Mouse (Mus musculus) kidney, postnatal 36 days (tissue): ENCODE measurements around the gene Uba3.

Experiments
- DNase-seq, 2 experiments: peaks; one replicate each; pipeline ENCODE4 v3.0.0; 2021 to 2022; ENCODE audit warnings: mixed read lengths in 2 of 2

Uba3 gene

DNA sequence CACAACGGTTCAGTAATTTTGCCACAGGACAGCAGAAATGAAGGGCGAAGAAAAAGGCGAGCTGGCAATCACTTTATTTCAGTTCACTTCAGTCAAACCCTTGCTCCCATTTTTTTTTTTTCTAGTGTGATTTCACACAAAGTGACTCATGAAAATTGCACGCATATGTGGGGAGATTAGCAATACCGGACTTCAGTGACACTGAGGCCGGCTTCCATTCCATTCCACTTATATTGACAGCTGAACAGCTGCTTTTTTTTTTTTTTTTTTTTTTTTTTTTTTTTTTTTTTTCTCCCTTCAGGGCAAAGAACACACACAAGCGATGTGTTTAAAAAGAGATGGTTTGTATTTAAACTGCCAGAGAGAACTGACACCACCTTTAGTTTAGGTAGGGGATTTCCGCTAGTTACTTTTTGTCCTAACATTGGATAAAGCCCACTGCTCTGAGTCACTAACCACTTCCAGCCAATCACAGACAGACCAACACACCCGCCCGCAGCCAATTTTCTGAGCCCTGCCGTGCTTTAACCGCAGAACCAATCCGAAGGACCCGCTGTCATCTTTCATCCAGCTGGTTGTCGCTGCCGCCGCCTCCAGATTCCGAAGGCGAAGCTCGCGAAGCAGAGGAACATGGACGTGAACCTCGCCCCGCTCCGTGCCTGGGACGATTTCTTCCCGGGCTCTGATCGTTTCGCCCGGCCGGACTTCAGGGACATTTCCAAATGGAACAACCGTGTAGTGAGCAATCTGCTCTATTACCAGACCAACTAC lies 4.9 kb upstream of the Uba3 start, which contains the start of gene Arl6ip5:
Gene Arl6ip5 (plus strand): TSS at position 499 of the 771 bp plus-strand sequence.
- DNase-seq: peak; percentile 92 to 94

- no peak for DNase-seq
Measured at GRCm38 (mm10) chr6:97209751-97210150, 4.3 kb upstream of the Uba3 start.

GRCm38 (mm10) chr6:97209201-97209600 lies 3.8 kb upstream of the Uba3 start:
- no peak for DNase-seq

DNA sequence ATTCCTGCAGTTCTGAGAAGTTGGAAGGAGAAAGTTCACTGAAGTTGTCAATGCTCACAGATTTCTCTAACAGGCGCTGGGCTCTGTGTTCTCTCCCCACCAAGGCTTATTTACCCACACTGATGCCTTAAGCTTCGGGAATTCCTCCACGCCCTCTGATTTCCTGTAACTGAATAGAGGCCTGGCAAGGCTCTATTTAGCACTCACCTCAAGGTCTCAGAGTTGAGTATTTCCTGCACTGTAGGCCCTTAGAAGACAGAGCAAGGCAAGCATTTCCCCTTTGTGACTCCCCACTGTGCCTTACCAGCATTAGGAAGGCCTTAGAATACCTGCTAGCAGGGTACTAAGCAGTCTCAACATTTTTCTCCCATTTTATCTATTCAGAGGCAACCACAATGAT lies 3.0 kb upstream of the Uba3 start:
- peak in 1 of 2 experiments; percentile 34 for DNase-seq

DNA sequence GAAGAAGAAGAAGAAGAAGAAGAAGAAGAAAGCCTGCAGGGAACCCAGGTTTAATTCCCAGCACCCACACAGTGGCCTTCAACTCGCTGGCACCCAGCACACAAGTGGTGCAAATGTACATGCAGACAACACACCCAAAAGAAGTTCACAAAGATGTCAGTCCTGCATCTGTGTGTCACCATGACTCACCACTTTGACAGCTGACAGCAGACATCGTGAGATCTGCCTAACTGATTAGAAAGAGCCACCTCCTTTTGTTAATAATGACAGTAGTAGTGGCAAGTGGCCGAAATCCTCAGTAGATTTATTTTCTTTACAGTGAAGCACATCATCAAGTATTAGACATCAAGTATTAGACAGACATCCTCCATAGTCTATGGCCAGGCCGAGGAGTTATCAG lies 1.6 kb upstream of the Uba3 start:
- DNase-seq: no peak

DNA sequence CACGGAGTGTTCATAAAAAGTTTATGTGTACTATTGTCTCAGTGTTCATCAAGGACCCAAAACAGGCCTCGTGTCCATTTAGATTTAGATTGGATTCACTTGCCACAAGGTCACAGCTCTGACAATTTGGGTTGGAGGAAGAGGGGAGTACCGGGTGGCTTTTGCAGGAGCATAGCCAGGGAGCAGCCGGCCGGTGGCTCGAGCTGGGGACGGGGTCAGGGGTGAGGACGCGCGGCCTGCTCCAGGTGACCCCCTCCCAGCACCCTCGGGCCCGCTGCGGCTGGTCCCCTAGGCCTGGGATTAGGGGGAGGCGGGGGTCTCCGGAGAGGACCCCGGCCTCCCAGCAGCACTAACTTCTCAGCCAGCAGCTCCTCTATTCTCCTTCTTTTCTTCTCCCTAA lies 495 bp downstream of the Uba3 start:
- DNase-seq: peak in 1 of 2 experiments; percentile 45

DNA sequence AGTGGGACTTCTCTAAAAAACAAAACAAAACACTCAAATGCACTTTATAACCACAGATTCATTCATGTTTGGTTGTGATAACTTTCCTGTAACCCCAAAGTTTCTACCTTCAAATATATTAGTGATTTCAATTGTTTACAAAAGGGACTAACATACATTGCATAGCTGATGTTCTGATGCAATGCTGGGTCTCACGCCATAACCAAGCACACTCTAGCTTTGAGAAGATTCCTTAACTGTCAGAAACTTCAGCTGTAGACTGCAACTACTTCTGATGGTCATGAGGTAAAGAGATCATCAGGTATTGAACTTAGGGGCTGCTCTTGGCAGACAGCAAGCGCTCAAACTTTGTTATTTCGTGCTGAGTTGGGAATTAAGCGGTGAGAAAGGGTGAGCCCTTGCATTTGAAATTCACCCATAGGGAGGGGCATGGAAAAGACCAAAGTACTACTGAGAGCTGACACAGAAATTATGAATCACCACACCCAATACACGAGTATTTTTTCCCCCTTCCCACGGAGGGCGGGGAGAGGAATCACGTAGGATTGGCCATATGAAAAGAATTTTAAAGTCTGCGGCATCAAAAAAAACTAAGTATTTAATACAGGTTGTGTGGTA lies 1.1 kb downstream of the Uba3 start:
- peak in 1 of 2 experiments; percentile 8 for DNase-seq

GRCm38 (mm10) chr6:97202477-97202876 lies 3.0 kb downstream of the Uba3 start:
- DNase-seq: no peak

- DNase-seq: no peak
Measured at GRCm38 (mm10) chr6:97200437-97200836, 5.0 kb downstream of the Uba3 start.

- DNase-seq: peak in 1 of 2 experiments; percentile 22
Measured at GRCm38 (mm10) chr6:97179367-97179828, 26.0 kb downstream of the Uba3 start.

- DNase-seq: peak; percentile 98 to 99
Measured at GRCm38 (mm10) chr6:97178491-97179366, 26.7 kb downstream of the Uba3 start, which contains the start of gene Tmf1. Gene Tmf1 (minus strand): TSS chr6:97179122.

GRCm38 (mm10) chr6:97175716-97176115 lies 29.7 kb downstream of the Uba3 start:
- DNase-seq: peak; percentile 65 to 72

DNA sequence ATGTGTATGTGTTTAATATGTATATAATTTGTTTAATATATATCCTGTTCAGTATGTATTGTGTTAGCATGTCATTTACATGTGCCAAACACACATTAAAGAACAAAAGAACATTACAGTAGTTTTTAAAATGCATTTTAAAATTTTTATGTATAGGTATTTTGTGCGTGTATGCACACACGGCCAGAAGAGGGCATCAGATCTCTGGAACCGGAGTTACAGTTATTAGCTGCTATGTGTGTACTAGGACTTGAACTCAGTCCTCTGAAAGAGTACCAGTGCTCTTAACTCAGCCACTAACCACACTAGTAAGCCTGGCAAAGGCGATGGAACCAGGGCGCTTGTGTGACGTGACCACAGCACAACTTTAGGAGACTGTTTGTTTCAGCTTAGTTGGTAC lies 55.3 kb downstream of the Uba3 start:
- DNase-seq: no peak

DNA sequence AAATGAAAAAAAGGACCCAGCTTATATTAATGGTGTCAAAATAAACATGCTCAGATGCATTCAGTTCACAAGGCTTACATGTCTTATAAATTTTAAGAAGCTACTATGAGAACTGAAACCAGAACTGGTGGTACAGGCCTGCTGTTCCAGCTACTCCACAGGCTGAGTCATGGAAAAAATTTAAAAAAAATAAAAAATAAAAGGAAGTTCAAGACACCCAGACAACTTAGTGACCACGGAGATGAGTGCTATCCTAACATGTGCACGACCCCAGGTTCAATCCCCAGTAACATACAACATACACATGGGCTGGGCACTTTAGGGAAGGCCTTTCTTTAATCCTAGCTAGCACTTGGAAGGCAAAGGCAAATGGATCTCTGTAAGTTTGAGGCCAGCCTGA lies 55.7 kb downstream of the Uba3 start:
- DNase-seq: no peak

DNA sequence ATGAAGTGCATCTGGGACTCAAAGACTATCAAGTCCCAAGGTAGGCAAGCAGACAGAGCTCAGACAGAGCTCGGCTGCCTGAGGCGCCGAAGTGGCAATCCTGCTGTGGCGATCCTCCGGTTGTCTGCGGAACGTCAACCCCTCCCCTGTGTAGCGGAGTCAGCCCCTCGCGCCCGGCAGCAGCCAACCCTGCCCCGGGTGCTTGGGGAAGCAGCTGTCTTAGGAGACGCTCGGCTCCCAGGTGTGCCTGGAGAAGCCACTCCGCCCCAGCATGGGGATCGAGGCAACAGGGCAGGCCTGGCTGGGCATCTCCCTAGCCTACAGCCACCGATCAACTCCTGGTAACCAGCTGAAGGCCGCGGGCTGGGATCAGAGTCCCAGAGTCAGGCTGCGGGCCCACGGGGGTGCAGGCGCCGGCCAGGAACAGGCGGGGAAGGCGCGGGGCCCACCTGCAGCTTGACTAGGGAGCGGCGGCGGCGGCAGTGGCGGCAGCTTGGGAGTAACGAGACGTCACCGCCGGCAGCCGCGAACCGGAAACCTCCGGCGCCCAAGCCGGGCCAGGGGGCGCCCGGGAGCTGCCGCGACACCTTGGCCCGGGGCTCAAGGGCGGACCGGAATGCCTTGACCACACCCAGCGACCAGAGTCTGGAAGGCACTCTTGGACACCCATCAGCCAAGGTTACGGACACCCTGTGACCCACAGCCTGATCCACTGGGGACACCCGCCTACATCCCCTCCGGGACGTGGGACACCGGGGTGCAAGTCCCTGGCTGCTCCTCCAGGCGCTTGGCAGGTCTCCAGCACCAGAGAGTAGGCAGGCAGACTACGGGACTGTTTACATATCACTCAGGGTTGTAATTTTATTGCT lies 56.8 kb downstream of the Uba3 start, which contains the start of gene Eogt:
Gene Eogt (minus strand): TSS at position 800 of the 869 bp plus-strand sequence.
- DNase-seq: peak; percentile 91 to 95

DNA sequence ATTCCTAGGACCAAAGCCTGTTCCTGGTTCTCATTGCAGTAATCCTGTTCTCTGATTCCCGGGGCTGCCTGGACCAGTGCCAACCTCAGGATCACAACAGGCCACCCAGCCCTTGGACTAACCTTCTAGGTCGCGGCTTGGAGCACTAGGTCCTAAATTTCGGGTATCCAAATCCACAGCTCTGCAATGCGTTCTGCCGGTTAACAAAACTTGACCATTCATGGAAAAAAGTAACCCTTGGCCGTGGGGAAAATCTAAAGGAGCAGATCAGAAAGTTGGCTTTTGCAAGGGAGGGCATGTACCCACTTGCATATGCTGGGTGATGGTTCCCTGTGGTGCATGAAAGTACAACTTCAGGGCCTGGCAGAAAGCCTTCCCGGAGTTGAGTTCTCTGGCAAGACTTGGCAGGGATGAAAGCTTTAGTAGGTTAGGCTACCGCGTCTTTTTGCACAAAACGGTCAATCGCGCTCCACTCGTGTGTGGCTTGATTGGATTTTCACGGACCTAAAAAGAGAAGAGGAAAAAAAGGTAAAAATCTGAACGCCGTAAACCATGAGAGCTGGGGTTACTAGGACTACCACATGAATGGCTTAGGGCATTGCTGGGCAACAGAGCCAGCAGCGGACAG lies 57.6 kb downstream of the Uba3 start:
- DNase-seq: peak; percentile 63 to 88

- DNase-seq: no peak
Measured at GRCm38 (mm10) chr6:97145156-97145555, 60.3 kb downstream of the Uba3 start.

GRCm38 (mm10) chr6:97144359-97144758 lies 61.1 kb downstream of the Uba3 start:
- peak; percentile 75 to 83 for DNase-seq

- DNase-seq: no peak
Measured at GRCm38 (mm10) chr6:97142611-97143010, 62.8 kb downstream of the Uba3 start.

DNA sequence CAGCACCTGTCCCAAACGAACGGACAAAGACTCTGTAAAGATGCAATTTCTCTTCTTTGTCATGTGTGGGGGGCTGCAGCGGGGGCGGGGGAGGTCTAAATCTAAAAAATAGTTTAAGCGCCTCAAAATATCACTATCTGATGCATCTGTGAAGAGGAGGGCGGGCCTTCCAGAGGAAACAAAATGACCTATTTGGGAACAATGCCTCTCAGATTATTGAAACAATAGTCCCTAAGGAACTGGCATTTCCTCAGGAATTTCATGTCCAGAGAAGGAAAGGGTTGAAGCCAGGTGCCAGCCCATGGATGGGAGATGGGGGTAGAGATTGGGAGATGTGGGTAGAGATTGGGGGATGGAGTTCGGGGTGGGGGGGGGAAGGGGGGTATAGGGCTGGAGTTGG lies 63.6 kb downstream of the Uba3 start:
- peak; percentile 24 for DNase-seq
